Mouse (Mus musculus) forelimb bud, embryonic 11.5 days (tissue): ENCODE measurements around the gene Gm17455.

Source experiments
- DNase-seq: peaks from one replicate; pipeline ENCODE4 v3.0.0-alpha.2; 2012; ENCODE audit warnings: low read depth, low spot score

Gm17455 gene

GRCm38 (mm10) chr10:60419624-60420023, 20.1 kb downstream of the Gm17455 start:
- no peak for DNase-seq

GRCm38 (mm10) chr10:60422756-60423155, 23.2 kb downstream of the Gm17455 start:
- DNase-seq, result no peak

GRCm38 (mm10) chr10:60430001-60430400, 30.5 kb downstream of the Gm17455 start:
- DNase-seq, result no peak

GRCm38 (mm10) chr10:60430591-60430990, 31.1 kb downstream of the Gm17455 start:
- no peak for DNase-seq

GRCm38 (mm10) chr10:60432679-60433078, 33.2 kb downstream of the Gm17455 start:
- no peak for DNase-seq

- DNase-seq, result no peak
Observed at GRCm38 (mm10) chr10:60442321-60442720, 42.8 kb downstream of the Gm17455 start.

GRCm38 (mm10) chr10:60443078-60443477, 43.6 kb downstream of the Gm17455 start:
- DNase-seq, result no peak

- peak; percentile 70 for DNase-seq
Observed at GRCm38 (mm10) chr10:60445031-60445593, 45.6 kb downstream of the Gm17455 start.

- no peak for DNase-seq
Observed at GRCm38 (mm10) chr10:60447186-60447585, 47.7 kb downstream of the Gm17455 start.
